Mouse (Mus musculus): ENCODE data around the gene Pdhx. TPM values are rescaled to one million over a fixed set of nuclear protein-coding genes. Genes with fewer than 3 reads are reported as not detected.

The Pdhx gene
- total and polyA plus RNA-seq, 2 experiments = 19.2 to 24.0 TPM

DNA sequence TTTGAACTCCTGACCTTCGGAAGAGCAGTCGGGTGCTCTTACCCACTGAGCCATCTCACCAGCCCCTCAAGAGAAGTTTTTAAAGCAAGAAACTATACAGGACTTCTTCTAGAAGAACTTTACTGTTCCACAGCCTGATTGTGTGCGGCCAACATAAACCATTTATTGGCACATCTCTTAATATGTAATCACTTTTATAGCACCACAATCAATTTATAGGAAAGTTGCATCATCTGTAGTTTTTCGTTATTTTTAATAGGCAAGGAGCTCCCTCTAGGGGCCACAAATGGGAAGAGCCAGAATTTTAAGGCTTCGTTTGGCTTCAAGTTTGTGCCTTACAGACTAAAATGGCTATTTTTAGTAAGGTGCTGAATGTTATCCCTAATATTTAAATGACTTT, 11.1 kb upstream of the Pdhx start:
- H3K36me3 ChIP-seq (ENCODE audit: control insufficient read depth, insufficient read depth, low read length) = peaks cover 21% of the 10 kb centered on the region
- H3K4me3 ChIP-seq (ENCODE audit: insufficient read depth, low read depth, low read length) = no peak overlapping the region
- H3K79me2 ChIP-seq (ENCODE audit: control insufficient read depth, insufficient read depth, low read length) = peaks cover 3% of the 10 kb centered on the region; the same call in 1 of the 2 replicates
- H3K27me3 ChIP-seq (ENCODE audit: control insufficient read depth, insufficient read depth, low read length) = no peaks in the 10 kb centered on the region
- H3K27ac ChIP-seq (replicated peaks; ENCODE audit: insufficient read depth, low read depth, low read length) = no peak overlapping the region
- DNase-seq (ENCODE audit: extremely low read depth, low read depth, low spot score) = peak; percentile 36
- peaks cover 17% of the 10 kb centered on the region for H3K4me1 ChIP-seq (ENCODE audit: control insufficient read depth, insufficient read depth, low read length)
- TF ChIP-seq POLR2A (IDR thresholded peaks at IDR 0.05; ENCODE audit: extremely low read depth, insufficient read depth, low read length) = no peak
- TF ChIP-seq CTCF (IDR thresholded peaks at IDR 0.05; ENCODE audit: low read depth, low read length) = no peak; the same call in 1 of the 2 replicates
- H3K9ac ChIP-seq (ENCODE audit: low read depth, low read length) = no peak overlapping the region
- WGBS = 35% methylated on average over 5 of the region's 5 CpGs

DNA sequence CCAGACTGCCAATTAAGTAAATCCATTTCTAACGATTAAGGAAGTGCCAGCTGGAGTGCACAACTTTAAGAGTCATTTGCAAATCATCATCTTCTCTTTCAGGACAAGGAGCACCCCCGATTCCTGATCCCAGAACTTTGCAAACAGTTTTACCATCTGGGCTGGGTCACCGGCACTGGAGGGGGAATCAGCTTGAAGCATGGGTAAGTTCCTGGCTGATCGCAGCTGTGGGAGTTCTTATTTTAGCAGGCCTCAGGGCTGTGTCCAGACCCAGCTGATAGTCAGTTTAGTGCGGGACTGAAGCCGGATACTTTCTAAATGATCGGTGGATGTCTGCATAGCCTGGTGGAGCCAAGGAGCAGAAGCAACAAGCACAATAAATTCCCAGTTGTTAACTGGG, 9.5 kb upstream of the Pdhx start:
- Histone ChIP-seq H3K4me1 (ENCODE audit: control insufficient read depth, insufficient read depth, low read length) (peaks cover 17% of the 10 kb centered on the region), H3K27me3 (ENCODE audit: control insufficient read depth, insufficient read depth, low read length) (no peaks in the 10 kb centered on the region), H3K9ac (ENCODE audit: low read depth, low read length) (no peak overlapping the region; the same call in 1 of the 2 replicates), H3K79me2 (ENCODE audit: control insufficient read depth, insufficient read depth, low read length) (peaks cover 6% of the 10 kb centered on the region; the same call in 1 of the 2 replicates), H3K36me3 (ENCODE audit: control insufficient read depth, insufficient read depth, low read length) (peaks cover 13% of the 10 kb centered on the region), H3K27ac (replicated peaks; ENCODE audit: insufficient read depth, low read depth, low read length) (peak overlapping the region; percentile 74), H3K4me3 (ENCODE audit: insufficient read depth, low read depth, low read length) (no peak overlapping the region)
- WGBS = 83% methylated on average over 7 of the region's 7 CpGs
- no peak for TF ChIP-seq POLR2A (IDR thresholded peaks at IDR 0.05; ENCODE audit: extremely low read depth, insufficient read depth, low read length)
- TF ChIP-seq CTCF (IDR thresholded peaks at IDR 0.05; ENCODE audit: low read depth, low read length) = no peak
- no peak for DNase-seq (ENCODE audit: extremely low read depth, low read depth, low spot score)

DNA sequence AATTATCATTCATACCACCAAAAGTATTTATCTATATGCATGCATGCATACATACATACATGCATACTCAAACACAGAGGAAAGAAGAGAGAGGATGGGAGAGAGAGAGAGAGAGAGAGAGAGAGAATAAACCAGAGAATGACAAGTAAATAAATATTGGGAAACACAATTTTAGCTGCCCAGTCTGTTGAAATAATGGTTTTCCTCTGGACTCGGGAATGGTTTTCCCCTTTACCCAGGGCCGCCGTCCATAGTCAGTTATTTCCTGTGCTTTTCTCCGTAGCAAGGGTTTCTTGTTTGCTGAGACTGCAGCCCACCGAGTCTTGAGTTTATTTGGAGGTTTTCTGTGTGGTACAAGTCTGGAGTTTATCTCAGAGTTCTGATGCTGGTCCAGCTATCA, 8.4 kb upstream of the Pdhx start:
- no peaks in the 10 kb centered on the region for H3K27me3 ChIP-seq (ENCODE audit: control insufficient read depth, insufficient read depth, low read length)
- no peak overlapping the region; the same call in 1 of the 2 replicates for H3K4me3 ChIP-seq (ENCODE audit: insufficient read depth, low read depth, low read length)
- H3K9ac ChIP-seq (ENCODE audit: low read depth, low read length) = peak overlapping the region; percentile 47; the same call in 1 of the 2 replicates
- H3K36me3 ChIP-seq (ENCODE audit: control insufficient read depth, insufficient read depth, low read length) = peaks cover 4% of the 10 kb centered on the region
- peak overlapping the region; percentile 93 for H3K27ac ChIP-seq (replicated peaks; ENCODE audit: insufficient read depth, low read depth, low read length)
- TF ChIP-seq POLR2A (IDR thresholded peaks at IDR 0.05; ENCODE audit: extremely low read depth, insufficient read depth, low read length) = no peak
- DNase-seq (ENCODE audit: extremely low read depth, low read depth, low spot score) = peak; percentile 88
- WGBS = 10% methylated on average over 5 of the region's 5 CpGs
- H3K4me1 ChIP-seq (ENCODE audit: control insufficient read depth, insufficient read depth, low read length) = peaks cover 17% of the 10 kb centered on the region
- H3K79me2 ChIP-seq (ENCODE audit: control insufficient read depth, insufficient read depth, low read length) = peaks cover 8% of the 10 kb centered on the region; the same call in 1 of the 2 replicates

DNA sequence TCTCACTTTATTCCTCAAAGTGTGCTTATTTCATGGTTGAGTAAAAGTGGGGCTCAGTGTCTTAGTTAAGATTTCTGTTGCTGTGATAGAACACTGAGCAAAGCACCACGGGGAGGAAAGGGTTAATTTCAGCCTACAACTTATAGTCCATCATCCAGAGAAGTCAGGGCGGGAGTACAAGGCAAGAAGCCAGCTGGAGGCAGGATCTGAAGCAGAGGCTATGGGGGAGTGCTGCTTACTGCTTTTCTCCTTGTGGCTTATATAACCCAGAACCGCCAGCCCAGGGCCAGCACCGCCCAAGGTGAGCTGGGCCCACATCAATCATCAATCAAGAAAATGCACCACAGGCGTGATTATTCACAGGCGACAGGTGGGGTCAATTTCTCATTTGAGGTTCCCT, 7.8 kb upstream of the Pdhx start:
- Histone ChIP-seq H3K9ac (ENCODE audit: low read depth, low read length) (no peak overlapping the region), H3K79me2 (ENCODE audit: control insufficient read depth, insufficient read depth, low read length) (peaks cover 8% of the 10 kb centered on the region; the same call in 1 of the 2 replicates), H3K27me3 (ENCODE audit: control insufficient read depth, insufficient read depth, low read length) (no peaks in the 10 kb centered on the region), H3K36me3 (ENCODE audit: control insufficient read depth, insufficient read depth, low read length) (peaks cover 3% of the 10 kb centered on the region), H3K4me1 (ENCODE audit: control insufficient read depth, insufficient read depth, low read length) (peaks cover 17% of the 10 kb centered on the region), H3K27ac (replicated peaks; ENCODE audit: insufficient read depth, low read depth, low read length) (peak overlapping the region; percentile 53), H3K4me3 (ENCODE audit: insufficient read depth, low read depth, low read length) (no peak overlapping the region)
- no peak for DNase-seq (ENCODE audit: extremely low read depth, low read depth, low spot score)
- 27% methylated on average over 6 of the region's 6 CpGs for WGBS
- TF ChIP-seq CTCF (IDR thresholded peaks at IDR 0.05; ENCODE audit: low read depth, low read length) (no peak), POLR2A (IDR thresholded peaks at IDR 0.05; ENCODE audit: extremely low read depth, insufficient read depth, low read length) (no peak)

DNA sequence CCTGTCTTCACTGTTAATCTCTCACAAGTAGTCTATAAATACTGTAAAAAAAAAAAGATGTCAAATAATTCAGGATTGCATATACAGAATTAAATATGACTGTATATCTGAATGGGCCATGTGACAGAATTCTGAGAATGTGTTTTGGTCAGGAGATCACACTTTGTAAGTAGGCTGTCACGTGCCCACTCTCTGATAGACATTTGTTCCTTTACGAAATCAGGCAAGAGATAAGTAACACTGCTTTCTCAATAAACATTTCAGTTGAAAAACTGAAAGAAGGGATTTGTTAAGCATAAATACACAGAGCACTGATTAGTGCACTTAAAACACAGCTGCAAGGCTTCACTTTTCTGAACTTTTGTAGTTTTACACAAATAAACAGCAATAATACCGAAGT, 2.7 kb downstream of the Pdhx start:
- Histone ChIP-seq H3K79me2 (ENCODE audit: control insufficient read depth, insufficient read depth, low read length) (peaks cover 32% of the 10 kb centered on the region), H3K27me3 (ENCODE audit: control insufficient read depth, insufficient read depth, low read length) (no peaks in the 10 kb centered on the region), H3K4me1 (ENCODE audit: control insufficient read depth, insufficient read depth, low read length) (peaks cover 15% of the 10 kb centered on the region; the same call in 1 of the 2 replicates), H3K9ac (ENCODE audit: low read depth, low read length) (no peak overlapping the region), H3K36me3 (ENCODE audit: control insufficient read depth, insufficient read depth, low read length) (no peaks in the 10 kb centered on the region), H3K27ac (replicated peaks; ENCODE audit: insufficient read depth, low read depth, low read length) (peak overlapping the region; percentile 52; the same call in 1 of the 2 replicates), H3K4me3 (ENCODE audit: insufficient read depth, low read depth, low read length) (no peak overlapping the region)
- DNase-seq (ENCODE audit: extremely low read depth, low read depth, low spot score) = peak; percentile 83
- 20% methylated on average over 3 of the region's 3 CpGs for WGBS
- no peak for TF ChIP-seq CTCF (IDR thresholded peaks at IDR 0.05; ENCODE audit: low read depth, low read length)

DNA sequence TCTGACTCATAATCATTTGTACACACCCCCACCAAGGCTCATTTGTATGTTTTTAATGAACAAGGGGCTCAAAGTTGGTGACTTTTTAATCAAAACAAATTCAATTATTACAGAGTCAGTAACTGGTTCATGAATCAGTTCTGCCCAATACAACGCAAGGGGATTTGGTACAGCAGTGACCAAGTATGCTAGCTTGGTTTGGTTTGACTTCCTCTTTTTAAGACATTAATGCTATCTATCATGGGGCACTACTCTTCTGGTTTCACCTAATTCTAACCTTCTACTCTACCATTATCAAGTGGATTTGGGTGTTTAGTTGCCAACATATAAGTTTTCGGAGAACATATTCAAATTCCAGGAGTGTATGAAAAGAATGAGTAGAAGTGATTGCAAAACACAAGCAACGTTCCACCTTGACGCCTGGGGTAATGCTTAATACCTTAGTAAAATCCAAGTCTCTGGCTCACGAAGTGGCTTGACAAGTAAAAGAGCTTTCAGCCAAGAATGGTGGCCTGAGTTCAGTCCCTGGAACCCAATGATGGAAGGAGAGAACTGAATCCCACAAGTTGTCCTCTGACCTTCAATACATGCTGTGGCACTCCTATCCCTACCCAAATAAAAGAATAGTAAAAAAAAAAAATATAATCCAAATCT, 3.4 kb downstream of the Pdhx start:
- WGBS = 73% methylated on average over 5 of the region's 5 CpGs
- H3K27me3 ChIP-seq (ENCODE audit: control insufficient read depth, insufficient read depth, low read length) = no peaks in the 10 kb centered on the region
- H3K36me3 ChIP-seq (ENCODE audit: control insufficient read depth, insufficient read depth, low read length) = no peaks in the 10 kb centered on the region
- DNase-seq (ENCODE audit: extremely low read depth, low read depth, low spot score) = no peak
- H3K79me2 ChIP-seq (ENCODE audit: control insufficient read depth, insufficient read depth, low read length) = peaks cover 29% of the 10 kb centered on the region
- H3K27ac ChIP-seq (replicated peaks; ENCODE audit: insufficient read depth, low read depth, low read length) = peak overlapping the region; percentile 52; the same call in 1 of the 2 replicates
- no peak for TF ChIP-seq CTCF (IDR thresholded peaks at IDR 0.05; ENCODE audit: low read depth, low read length)
- no peak for TF ChIP-seq POLR2A (IDR thresholded peaks at IDR 0.05; ENCODE audit: extremely low read depth, insufficient read depth, low read length)
- H3K9ac ChIP-seq (ENCODE audit: low read depth, low read length) = no peak overlapping the region
- H3K4me3 ChIP-seq (ENCODE audit: insufficient read depth, low read depth, low read length) = no peak overlapping the region
- H3K4me1 ChIP-seq (ENCODE audit: control insufficient read depth, insufficient read depth, low read length) = peaks cover 15% of the 10 kb centered on the region; the same call in 1 of the 2 replicates
